Mouse (Mus musculus): ENCODE measurements around the gene 1700006A11Rik.
"Not testable (repeated sequence)": the region's sequence is repeated elsewhere in the genome, so short reads cannot be mapped to it uniquely, and the experiment has no call there.

The 1700006A11Rik gene

DNA sequence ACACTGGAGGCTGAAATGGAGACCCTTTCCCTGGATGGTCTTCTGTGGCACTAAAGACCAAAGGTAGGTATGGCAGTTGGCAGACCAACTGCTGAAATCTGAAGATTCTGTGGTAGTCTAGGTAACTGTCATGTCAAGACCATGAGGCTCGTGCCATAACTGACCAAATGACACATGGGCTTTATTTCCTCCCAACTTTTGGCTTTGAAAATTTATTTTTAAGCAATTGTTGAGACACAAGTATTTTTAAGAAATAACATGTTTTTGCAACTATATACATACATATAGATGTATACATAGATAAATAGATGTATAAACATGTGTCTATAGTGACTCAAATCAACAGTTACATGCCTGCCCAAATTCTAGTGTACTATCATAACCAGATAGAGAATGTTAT is at the start of gene 1700006A11Rik:
1700006A11Rik (minus strand) TSS at position 101 of the 400 bp plus-strand sequence.
- no peak for DNase-seq (ENCODE audit: low spot score)

DNA sequence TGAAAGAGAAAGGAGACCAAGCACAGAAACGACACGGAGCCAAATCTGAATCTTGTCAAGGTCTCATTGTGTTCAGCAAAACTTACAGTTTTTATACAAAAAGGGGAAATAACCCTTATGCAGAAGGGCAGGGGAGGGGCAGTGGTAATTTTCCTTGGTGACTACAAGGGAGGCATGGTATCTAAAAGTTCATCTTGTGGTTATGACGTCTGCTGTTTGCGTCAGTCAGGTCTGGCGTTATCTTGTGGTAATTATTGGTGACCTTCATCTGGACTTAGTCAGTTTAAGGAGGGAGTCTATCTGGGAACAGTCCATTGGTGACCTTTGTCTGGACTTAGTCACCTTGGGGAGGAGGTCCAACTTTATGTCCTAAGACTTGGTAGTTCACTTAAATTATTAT is 48.5 kb upstream of the 1700006A11Rik start:
- DNase-seq (ENCODE audit: low spot score): not testable (repeated sequence)

DNA sequence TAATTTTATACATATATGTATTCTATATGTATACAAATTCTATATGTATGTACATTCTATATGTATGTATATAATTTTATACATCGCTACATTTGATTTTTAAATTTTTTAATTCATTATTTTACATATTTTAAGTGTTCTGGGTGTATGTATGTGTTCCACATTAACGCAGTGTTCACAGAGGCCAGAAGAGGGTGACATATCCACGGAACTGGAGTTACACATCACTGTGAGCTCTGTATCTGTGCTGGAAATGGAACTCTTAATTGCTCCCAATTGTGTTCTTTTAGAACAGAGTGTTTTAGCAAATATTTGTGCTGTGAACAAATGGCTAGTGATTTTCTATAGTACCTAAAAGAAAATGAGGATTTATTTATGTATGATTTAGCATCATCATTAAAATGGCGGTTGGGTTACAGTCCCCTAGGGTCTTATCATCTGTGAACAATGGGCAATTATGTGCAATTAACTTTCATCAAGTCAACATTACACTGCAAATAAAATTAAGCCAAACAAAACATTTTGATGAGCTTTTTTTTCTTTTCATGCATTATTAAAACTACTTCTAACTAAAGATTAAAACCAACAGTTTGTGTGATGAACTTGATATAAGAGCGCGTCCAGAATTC is 40.4 kb upstream of the 1700006A11Rik start:
- no peak for DNase-seq (ENCODE audit: low spot score)

DNA sequence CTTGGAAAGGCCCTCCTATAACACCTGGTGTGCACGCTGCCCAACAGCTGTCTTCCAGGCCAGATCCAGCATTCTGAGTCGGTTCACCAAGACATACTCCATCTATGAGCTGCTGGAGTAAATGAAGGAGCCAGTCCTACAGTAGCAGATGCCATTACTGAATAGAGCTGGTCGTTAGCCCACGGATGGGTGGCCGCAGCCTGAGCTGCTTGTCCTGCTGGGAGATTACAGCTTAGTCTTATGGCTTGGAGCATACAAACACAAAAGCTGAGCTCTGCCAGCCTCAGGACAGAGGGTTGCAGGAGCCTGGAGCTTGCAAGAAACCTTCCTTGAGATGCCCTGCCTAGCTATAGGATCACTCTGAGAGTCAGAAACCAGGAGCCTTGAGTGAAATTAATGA is 33.6 kb downstream of the 1700006A11Rik start:
- DNase-seq (ENCODE audit: low spot score): no peak

DNA sequence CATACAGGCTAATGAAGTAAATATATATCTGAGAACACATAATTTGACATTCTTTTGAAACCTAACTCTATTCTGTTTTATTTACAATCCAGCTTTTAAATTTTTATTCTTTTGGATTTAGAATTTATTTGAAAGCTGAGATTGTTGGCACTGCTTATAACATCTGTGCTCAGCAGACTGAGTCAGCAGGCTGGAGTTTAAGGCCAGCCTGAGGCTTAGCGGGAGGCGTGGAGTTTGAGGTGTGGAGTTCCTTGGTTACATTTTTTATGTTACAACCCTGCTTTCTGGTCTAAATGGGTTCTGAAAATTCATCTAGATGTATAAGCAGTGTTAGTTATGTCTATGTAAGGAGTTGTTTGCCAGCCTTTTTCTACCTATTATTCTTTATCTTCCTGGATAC is 35.7 kb downstream of the 1700006A11Rik start:
- DNase-seq (ENCODE audit: low spot score): no peak

GRCm38 (mm10) chr3:124389650-124390049 is 36.2 kb downstream of the 1700006A11Rik start:
- no peak for DNase-seq (ENCODE audit: low spot score)

DNA sequence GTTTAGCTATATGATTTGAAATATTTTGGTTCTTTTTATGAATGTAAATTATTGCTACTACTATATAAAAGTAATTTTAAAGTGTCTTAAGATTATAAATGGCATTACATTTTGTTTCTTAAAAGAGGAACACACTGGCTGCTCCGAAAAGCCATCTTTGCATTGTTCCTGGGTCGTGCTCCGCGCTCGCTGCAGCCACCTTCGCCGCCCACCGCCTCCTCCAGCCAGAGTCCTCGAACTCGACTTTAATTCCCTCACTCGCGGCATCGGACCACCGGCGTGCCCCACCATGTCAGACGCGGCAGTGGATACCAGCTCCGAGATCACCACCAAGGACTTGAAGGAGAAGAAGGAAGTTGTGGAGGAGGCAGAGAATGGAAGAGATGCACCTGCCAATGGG is 40.5 kb downstream of the 1700006A11Rik start:
- DNase-seq (ENCODE audit: low spot score): not testable (repeated sequence)

GRCm38 (mm10) chr3:124372031-124372430 is 53.8 kb downstream of the 1700006A11Rik start:
- DNase-seq (ENCODE audit: low spot score): no peak

DNA sequence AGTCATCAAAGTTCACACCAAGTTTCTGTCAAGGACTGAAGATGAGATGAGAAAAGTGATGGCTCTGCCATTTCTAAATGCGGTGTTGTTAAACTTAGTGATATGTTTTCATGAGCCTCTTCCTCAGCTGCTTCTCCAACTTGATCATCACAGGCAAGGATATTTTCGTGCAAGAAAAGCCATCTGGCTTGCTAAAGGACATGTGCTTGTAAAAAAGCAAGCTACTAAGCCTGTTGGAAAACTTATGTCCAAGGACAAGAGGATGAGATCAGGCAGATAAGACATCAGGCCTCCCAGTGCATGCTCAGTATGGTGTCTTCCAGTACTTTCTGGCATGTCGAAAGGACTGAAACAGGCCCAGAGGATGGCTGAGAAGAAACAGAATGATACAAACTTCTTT is 68.3 kb downstream of the 1700006A11Rik start:
- DNase-seq (ENCODE audit: low spot score): no peak

Measured in T-cell, adult 2 months (primary cell).